Comparison of ENCODE assay signal across 9 mouse cellular contexts in genomic region chr11:70520178-70520769, GRCm38 (mm10). TPM values are rescaled to one million over a fixed set of nuclear protein-coding genes. Genes with fewer than 3 reads are reported as not detected.
DNase-seq lines count a peak whose midpoint lies in the region; ATAC-seq and TF ChIP-seq lines count a peak whose summit lies in the region.
"Had no signal": no experiment of that assay in that cellular context is flagged by ENCODE, and none has a peak within 500 bp of the region (broad histone marks: within the 10 kb centered on the region; RNA-seq: fewer than 3 reads in every experiment).

No protein-coding gene starts in this region.

- peak overlapping the region; percentile 48 for H3K9ac ChIP-seq in forebrain, embryonic 12.5 days
- H3K9ac ChIP-seq in liver, adult 2 months (ENCODE audit: low read depth, low read length): peak overlapping the region; percentile 97
- H3K9ac ChIP-seq in neural tube, embryonic 13.5 days: peak overlapping the region; percentile 64

- peaks cover 9% of the 10 kb centered on the region for H3K4me1 ChIP-seq in forebrain, embryonic 12.5 days
- H3K4me1 ChIP-seq in liver, adult 2 months (ENCODE audit: control insufficient read depth, insufficient read depth, low read length): peaks cover 13% of the 10 kb centered on the region
- peaks cover 11% of the 10 kb centered on the region for H3K4me1 ChIP-seq in neural tube, embryonic 13.5 days (replicated peaks)

- no peak; the same call in 1 of the 2 replicates for ATAC-seq in forebrain, embryonic 12.5 days (ENCODE audit: low FRiP score)
- ATAC-seq in neural tube, embryonic 13.5 days (ENCODE audit: low read depth): no peak

- intact Hi-C loops in heart, postnatal 36 days (cut with DNase I): loop anchor here (2.0 kb wide), 1 partner anchor 43 kb away; the partner anchor contains the start of gene Mink1

- no peaks in the 10 kb centered on the region for H3K9me3 ChIP-seq in forebrain, embryonic 12.5 days
- H3K9me3 ChIP-seq in neural tube, embryonic 13.5 days: no peaks in the 10 kb centered on the region

- peak; percentile 31; the same call in 1 of the 2 replicates for TF ChIP-seq CTCF in liver, adult 2 months (IDR thresholded peaks at IDR 0.05; ENCODE audit: low read depth, low read length)

- H3K79me2 ChIP-seq in liver, adult 2 months (ENCODE audit: control insufficient read depth, insufficient read depth, low read length): peaks cover 5% of the 10 kb centered on the region; the same call in 1 of the 2 replicates

- TF ChIP-seq POLR2A in liver, adult 2 months (IDR thresholded peaks at IDR 0.05; ENCODE audit: extremely low read depth, insufficient read depth, low read length): no peak

- peak overlapping the region; percentile 43 for H3K4me2 ChIP-seq in forebrain, embryonic 12.5 days
- peak overlapping the region; percentile 50 for H3K4me2 ChIP-seq in neural tube, embryonic 13.5 days

- no peaks in the 10 kb centered on the region for H3K36me3 ChIP-seq in forebrain, embryonic 12.5 days (replicated peaks)
- H3K36me3 ChIP-seq in liver, adult 2 months (ENCODE audit: control insufficient read depth, insufficient read depth, low read length): no peaks in the 10 kb centered on the region
- no peaks in the 10 kb centered on the region for H3K36me3 ChIP-seq in neural tube, embryonic 13.5 days

- 16% methylated on average over 41 of the region's 41 CpGs for WGBS in forebrain, embryonic 12.5 days
- 12% methylated on average over 41 of the region's 41 CpGs for WGBS in liver, adult 2 months
- 20% methylated on average over 41 of the region's 41 CpGs for WGBS in neural tube, embryonic 13.5 days

- peak overlapping the region; percentile 18 for H3K4me3 ChIP-seq in forebrain, embryonic 12.5 days (replicated peaks)
- peak overlapping the region; percentile 84 for H3K4me3 ChIP-seq in liver, adult 2 months (ENCODE audit: insufficient read depth, low read depth, low read length)
- H3K4me3 ChIP-seq in neural tube, embryonic 13.5 days: peak overlapping the region; percentile 23

- no peak overlapping the region for H3K27ac ChIP-seq in forebrain, embryonic 12.5 days
- peak overlapping the region; percentile 99 for H3K27ac ChIP-seq in liver, adult 2 months (replicated peaks; ENCODE audit: insufficient read depth, low read depth, low read length)
- H3K27ac ChIP-seq in neural tube, embryonic 13.5 days (replicated peaks): peak overlapping the region; percentile 67; the same call in 1 of the 2 replicates

- peaks cover 14% of the 10 kb centered on the region for H3K27me3 ChIP-seq in forebrain, embryonic 12.5 days
- H3K27me3 ChIP-seq in liver, adult 2 months (ENCODE audit: control insufficient read depth, insufficient read depth, low read length): no peaks in the 10 kb centered on the region
- 0 out of 2 replicates have a peak, but pooled peaks cover 9% of the 10 kb centered on the region for H3K27me3 ChIP-seq in neural tube, embryonic 13.5 days

- DNase-seq in MN1 (ENCODE audit: low spot score): peak; percentile 75
- DNase-seq in adrenal gland, postnatal 14 days: peak; percentile 57
- DNase-seq in heart, postnatal 36 days: peak; percentile 51 to 74
- DNase-seq in liver, adult 2 months (ENCODE audit: extremely low read depth, low read depth, low spot score): peak; percentile 60
- no peak for DNase-seq in left cerebral cortex, adult 18-20 months (ENCODE audit: low spot score in 2 of 2)
- DNase-seq in layer of hippocampus, postnatal 36 days: no peak

RNA-seq across cellular contexts. Expression of gene Gltpd2, which starts 1.3 kb away (rescaled TPM):
- total RNA-seq in adrenal gland, postnatal 14 days (2021): 0.45 and 7.9 TPM in 2 replicates
- polyA plus RNA-seq in forebrain, embryonic 12.5 days (2016; fragmentation: Nextera tagmentation; extraction: Ambion mirVana): not detected in 2 replicates
- not detected for total RNA-seq in heart, postnatal 36 days (2021)
- total RNA-seq in liver, adult 2 months (2014; rRNA removed): 74.9 and 91.6 TPM in 2 replicates
- 276 and 320 TPM in 2 replicates for polyA plus RNA-seq in liver, adult 2 months (2012; rRNA removed)
- polyA plus RNA-seq in neural tube, embryonic 13.5 days (2015; fragmentation: Nextera tagmentation; extraction: Ambion mirVana): 0.42 and 0.52 TPM in 2 replicates
- total RNA-seq in left cerebral cortex, adult 18-20 months (2021): not detected
- not detected for total RNA-seq in layer of hippocampus, postnatal 36 days (2021)
- total RNA-seq: neutrophil, adult 5-6 weeks had no signal

RNA-seq across cellular contexts. Expression of gene Psmb6, which starts 4.9 kb away (rescaled TPM):
- total RNA-seq in adrenal gland, postnatal 14 days (2021): 233 and 258 TPM in 2 replicates
- polyA plus RNA-seq in forebrain, embryonic 12.5 days (2016; fragmentation: Nextera tagmentation; extraction: Ambion mirVana): 758 and 788 TPM in 2 replicates
- 100 to 1,000 TPM; 230 to 233 TPM for total RNA-seq in heart, postnatal 36 days (2021)
- total RNA-seq in liver, adult 2 months (2014; rRNA removed): 291 and 298 TPM in 2 replicates
- 312 and 336 TPM in 2 replicates for polyA plus RNA-seq in liver, adult 2 months (2012; rRNA removed)
- polyA plus RNA-seq in neural tube, embryonic 13.5 days (2015; fragmentation: Nextera tagmentation; extraction: Ambion mirVana): 814 and 884 TPM in 2 replicates
- 100 to 1,000 TPM; 184 to 189 TPM for total RNA-seq in left cerebral cortex, adult 18-20 months (2021)
- 100 to 1,000 TPM; 174 to 193 TPM for total RNA-seq in layer of hippocampus, postnatal 36 days (2021)

RNA-seq across cellular contexts. Expression of gene Vmo1, which starts 5.9 kb away (rescaled TPM):
- not detected in 2 replicates for total RNA-seq in adrenal gland, postnatal 14 days (2021)
- not detected in 2 replicates for polyA plus RNA-seq in forebrain, embryonic 12.5 days (2016; fragmentation: Nextera tagmentation; extraction: Ambion mirVana)
- total RNA-seq in heart, postnatal 36 days (2021): not detected
- 3.2 and 3.9 TPM in 2 replicates for total RNA-seq in liver, adult 2 months (2014; rRNA removed)
- 5.5 and 7.3 TPM in 2 replicates for polyA plus RNA-seq in liver, adult 2 months (2012; rRNA removed)
- polyA plus RNA-seq in neural tube, embryonic 13.5 days (2015; fragmentation: Nextera tagmentation; extraction: Ambion mirVana): 0.31 TPM in 1 of 2 replicates, not detected in the other
- total RNA-seq in left cerebral cortex, adult 18-20 months (2021): not detected
- not detected for total RNA-seq in layer of hippocampus, postnatal 36 days (2021)
- total RNA-seq: neutrophil, adult 5-6 weeks had no signal

RNA-seq across cellular contexts. Expression of gene Gm40193, which starts 12.5 kb away (rescaled TPM):
- not detected in 2 replicates for total RNA-seq in adrenal gland, postnatal 14 days (2021)
- not detected in 2 replicates for polyA plus RNA-seq in forebrain, embryonic 12.5 days (2016; fragmentation: Nextera tagmentation; extraction: Ambion mirVana)
- not detected for total RNA-seq in heart, postnatal 36 days (2021)
- total RNA-seq in liver, adult 2 months (2014; rRNA removed): not detected in 2 replicates
- polyA plus RNA-seq in liver, adult 2 months (2012; rRNA removed): not detected in 2 replicates
- polyA plus RNA-seq in neural tube, embryonic 13.5 days (2015; fragmentation: Nextera tagmentation; extraction: Ambion mirVana): not detected in 2 replicates
- not detected for total RNA-seq in left cerebral cortex, adult 18-20 months (2021)
- total RNA-seq in layer of hippocampus, postnatal 36 days (2021): not detected
- total RNA-seq: neutrophil, adult 5-6 weeks had no signal

RNA-seq across cellular contexts. Expression of gene Tm4sf5, which starts 15.2 kb away (rescaled TPM):
- not detected in 2 replicates for total RNA-seq in adrenal gland, postnatal 14 days (2021)
- polyA plus RNA-seq in forebrain, embryonic 12.5 days (2016; fragmentation: Nextera tagmentation; extraction: Ambion mirVana): 0.35 and 0.49 TPM in 2 replicates
- total RNA-seq in heart, postnatal 36 days (2021): 1 to 10 TPM in 1 of 2 experiments, under 1 TPM in 1; 0.70 to 1.3 TPM
- not detected in 2 replicates for total RNA-seq in liver, adult 2 months (2014; rRNA removed)
- not detected in 2 replicates for polyA plus RNA-seq in liver, adult 2 months (2012; rRNA removed)
- polyA plus RNA-seq in neural tube, embryonic 13.5 days (2015; fragmentation: Nextera tagmentation; extraction: Ambion mirVana): 0.52 and 1.8 TPM in 2 replicates
- total RNA-seq in left cerebral cortex, adult 18-20 months (2021): under 1 TPM in 1 of 2 experiments, not detected in 1; 0.37 TPM
- not detected for total RNA-seq in layer of hippocampus, postnatal 36 days (2021)
- total RNA-seq: neutrophil, adult 5-6 weeks had no signal

Comparison
In these comparisons a context has a peak if more than half of its experiments do, and no peak if none do; other contexts are left out.
1. DNase-seq: peak in MN1 (single experiment), adrenal gland, postnatal 14 days (single experiment), heart, postnatal 36 days (2 of 2) and liver, adult 2 months (single experiment); none in left cerebral cortex, adult 18-20 months (0 of 2) and layer of hippocampus, postnatal 36 days (0 of 2).
2. H3K4me3 ChIP-seq: peak in every context shown above with its lines; median percentile 84 in liver, adult 2 months; 23 in neural tube, embryonic 13.5 days; 18 in forebrain, embryonic 12.5 days.
3. Peak in every context shown above with its lines, with median percentiles within 50 percentile points of each other: H3K9ac ChIP-seq.